Mouse (Mus musculus) embryo, embryonic 10 days (tissue): Measurements from ENCODE around the gene Ndufs7.
A peak's percentile ranks its signal among the peaks of the same experiment; 100 is the strongest.
"Not testable (repeated sequence)": the region's sequence is repeated elsewhere in the genome, so short reads cannot be mapped to it uniquely, and the experiment has no call there.

Experiments
- DNase-seq: peaks from one replicate; pipeline ENCODE4 v3.0.0-alpha.2; 2015; ENCODE audit warnings: low spot score

Ndufs7 gene

DNA sequence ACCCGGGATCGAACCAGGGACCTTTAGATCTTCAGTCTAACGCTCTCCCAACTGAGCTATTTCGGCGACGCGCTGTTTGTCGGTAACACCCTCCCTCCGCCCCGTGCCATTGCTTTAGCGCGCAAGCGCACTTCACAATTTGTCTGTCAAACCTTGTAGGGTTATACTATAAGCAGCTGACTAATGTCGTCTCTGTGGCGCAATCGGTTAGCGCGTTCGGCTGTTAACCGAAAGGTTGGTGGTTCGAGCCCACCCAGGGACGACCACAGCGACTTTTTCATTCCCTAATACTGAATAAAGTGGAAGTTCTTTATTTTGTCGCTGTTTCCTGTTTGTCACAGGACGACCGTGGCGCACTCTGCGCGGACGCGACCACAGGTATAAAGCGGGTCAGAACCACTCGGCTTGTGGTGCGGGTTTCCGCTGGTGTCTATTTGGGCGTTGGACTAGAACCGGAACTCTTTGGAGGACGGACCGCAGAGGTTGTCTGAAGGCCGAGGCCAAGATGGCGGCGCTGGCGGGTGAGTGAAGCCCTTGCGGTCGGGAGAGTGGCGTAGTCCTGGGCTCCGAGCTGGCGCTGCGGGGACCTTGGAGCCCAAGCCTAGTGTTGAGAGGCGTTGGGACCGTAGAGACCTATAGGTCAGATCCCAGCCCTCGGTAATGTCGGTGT lies at the start of gene Ndufs7:
Ndufs7 (plus strand) TSS at position 151 of the 670 bp plus-strand sequence.
- DNase-seq: peak; percentile 93

DNA sequence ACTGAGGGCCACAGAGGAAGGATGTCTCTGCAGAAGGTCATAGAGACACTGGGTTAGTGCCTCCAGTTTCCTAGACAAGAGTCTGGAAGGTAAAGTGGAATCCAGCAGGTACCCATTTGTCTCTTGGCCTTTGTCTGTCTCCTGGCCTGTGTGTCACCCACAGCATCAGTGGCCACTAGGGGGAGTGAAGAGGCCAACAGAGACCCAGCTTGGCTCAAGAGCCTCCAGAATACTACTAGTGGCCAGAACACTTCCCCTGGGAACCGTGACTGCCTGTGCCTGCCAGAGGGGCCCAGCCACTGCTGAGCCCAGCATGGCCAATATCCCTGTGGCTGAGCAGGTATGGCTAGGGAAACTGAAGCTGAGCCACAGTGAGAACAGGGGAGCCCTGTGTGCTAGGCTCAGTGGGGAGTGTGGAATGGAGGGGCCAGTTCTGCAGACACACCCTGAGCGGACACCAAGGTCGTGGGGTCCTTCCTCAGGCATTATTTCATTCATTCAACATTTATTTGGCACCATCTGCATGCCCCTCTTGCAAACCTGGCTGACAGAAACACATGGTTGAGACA lies 49.4 kb upstream of the Ndufs7 start:
- DNase-seq: peak; percentile 93

DNA sequence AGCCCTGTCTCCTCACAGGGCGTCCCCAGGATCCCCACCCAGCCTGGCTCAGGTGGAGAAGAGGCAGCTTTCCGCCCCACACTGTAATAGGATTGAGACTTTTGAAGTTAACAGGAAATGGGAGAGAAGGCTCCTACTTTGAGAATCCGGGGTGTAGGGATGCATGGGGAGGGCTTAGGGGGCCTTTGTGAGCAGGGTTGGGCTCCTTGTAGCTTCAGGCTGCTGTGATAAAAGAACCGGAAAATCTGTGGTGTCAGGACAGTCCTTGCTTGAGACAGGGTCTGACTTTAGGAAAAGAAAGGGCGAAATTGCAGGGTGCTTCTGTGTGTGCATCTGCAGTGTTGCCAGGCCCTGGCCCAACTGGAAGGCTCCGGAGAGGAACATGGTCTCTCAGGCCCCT lies 48.4 kb upstream of the Ndufs7 start:
- no peak for DNase-seq

DNA sequence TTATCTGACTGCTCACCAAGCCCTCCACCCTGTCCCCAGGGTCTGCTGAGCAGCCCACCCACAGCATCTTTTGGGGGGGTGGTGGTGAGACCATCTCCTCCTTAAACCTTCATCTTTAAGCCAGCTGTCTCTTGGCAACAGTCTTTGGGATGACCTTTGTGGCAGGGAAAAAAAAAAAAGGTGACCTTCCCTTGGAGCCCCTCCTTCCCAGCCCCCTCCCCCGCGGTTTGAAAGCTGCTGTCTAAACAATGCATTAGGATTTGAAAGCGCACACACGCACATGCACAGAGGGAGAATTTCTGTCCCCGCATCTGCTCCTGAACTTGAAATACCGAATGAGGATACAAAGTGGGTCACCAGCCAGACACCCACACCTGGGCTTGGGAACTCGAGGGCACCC lies 44.9 kb upstream of the Ndufs7 start:
- no peak for DNase-seq

DNA sequence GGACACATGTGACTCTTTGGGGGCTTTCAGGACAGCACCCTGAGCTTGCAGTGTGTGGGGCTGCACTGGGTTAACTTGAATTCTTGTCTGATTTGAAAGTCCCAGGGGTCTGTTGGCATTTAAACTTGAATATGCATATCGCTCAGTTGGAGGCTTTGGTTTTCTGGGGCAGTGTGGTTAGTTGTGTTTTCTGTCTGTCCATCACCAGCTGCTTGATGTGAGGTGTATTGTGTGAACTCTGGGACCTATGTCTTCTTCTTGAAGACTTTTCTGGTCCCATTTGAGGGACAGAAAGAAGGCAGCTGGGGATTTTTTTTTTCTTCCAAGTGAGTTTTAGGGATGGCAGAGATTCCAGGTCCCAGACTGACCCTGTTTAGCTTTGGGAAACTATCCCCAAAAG lies 41.7 kb upstream of the Ndufs7 start:
- DNase-seq: no peak

DNA sequence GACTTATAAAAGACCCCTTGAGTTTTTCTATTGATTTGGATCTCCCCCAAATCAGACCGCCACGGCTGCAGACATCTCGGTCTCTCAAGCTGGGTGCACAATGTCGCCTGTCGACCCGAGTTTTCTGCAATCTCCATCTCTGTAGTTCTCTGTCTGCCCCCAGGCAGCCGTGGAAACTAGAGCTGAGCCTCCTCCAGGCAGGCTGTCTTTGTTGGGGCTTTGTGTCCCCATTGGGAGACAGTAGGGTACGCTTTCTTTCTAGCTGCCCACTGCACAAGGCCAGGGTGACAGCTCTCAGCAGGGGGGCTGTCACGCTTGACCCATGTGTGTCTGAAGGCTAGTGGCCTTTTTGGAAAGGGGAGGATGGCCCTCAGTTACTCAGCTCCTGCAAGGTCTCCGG lies 41.2 kb upstream of the Ndufs7 start:
- no peak for DNase-seq

DNA sequence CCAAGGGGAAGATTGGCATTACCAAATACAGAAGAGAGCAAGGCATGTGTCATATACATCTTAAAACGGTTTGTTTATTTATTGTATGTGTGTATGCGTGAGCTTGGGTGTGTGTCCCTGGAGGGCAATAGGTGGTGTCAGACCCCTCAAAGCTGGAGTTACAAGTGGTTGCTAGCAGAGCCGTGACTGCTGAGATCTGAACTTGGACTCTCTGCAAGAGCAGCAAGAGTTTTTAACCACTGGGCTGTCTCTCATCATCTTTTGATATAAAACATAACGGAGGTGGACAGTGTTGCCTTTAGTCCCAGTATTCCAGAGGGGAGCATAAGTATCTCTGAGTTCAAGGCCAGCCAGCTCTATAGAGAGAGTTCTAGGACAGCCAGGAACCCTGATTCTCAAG lies 40.7 kb upstream of the Ndufs7 start:
- no peak for DNase-seq

DNA sequence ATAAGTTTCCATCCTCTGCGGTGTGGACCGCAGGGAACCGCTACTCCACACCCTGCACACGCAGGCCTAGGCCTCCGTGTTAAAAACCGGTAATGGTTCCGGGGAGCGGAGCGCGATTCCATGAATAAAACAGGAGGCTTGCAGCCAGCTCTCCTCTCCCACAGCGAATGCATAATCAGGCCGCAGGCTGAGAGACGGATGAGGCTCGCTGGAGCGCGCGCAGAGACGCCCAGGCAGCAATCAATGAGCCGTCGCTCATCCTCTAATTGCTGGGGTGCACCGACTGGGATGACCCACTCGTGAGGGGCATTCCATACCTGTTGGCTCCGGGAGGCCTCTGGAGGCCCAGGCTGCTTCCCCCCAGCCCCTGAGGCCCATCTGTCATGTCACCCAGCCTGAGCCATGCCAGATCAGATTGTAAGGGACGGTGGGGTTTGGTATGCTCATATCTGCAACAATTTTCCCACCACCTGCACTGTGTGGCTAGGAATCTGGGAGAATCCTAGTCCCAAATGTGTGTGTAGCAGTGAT lies 40.0 kb upstream of the Ndufs7 start:
- DNase-seq: peak; percentile 59

DNA sequence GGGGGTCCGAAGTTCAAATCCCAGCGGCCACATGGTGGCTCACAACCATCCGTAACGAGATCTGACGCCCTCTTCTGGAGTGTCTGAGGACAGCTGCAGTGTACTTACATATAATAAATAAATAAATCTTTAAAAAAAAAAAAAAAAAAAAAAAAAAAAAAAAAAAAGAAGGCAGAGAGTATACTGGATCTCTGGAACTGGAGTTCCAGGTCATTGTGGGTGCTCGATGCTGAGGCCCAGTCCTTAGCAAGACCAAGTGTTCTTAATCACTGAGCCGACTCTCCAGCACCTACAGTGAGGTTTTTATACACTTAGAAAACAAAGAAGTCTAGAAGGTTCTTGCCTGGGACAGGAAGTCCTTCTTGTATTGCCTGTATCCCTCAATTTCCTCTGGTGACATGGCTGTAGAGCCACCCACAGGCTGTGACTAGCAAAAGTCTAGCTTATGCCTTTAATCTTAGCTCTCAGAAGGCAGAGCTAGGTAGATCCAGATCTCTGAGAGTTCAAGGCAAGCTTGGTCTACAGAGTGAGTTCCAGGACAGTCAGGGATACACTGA lies 37.3 kb upstream of the Ndufs7 start:
- DNase-seq: not testable (repeated sequence)

DNA sequence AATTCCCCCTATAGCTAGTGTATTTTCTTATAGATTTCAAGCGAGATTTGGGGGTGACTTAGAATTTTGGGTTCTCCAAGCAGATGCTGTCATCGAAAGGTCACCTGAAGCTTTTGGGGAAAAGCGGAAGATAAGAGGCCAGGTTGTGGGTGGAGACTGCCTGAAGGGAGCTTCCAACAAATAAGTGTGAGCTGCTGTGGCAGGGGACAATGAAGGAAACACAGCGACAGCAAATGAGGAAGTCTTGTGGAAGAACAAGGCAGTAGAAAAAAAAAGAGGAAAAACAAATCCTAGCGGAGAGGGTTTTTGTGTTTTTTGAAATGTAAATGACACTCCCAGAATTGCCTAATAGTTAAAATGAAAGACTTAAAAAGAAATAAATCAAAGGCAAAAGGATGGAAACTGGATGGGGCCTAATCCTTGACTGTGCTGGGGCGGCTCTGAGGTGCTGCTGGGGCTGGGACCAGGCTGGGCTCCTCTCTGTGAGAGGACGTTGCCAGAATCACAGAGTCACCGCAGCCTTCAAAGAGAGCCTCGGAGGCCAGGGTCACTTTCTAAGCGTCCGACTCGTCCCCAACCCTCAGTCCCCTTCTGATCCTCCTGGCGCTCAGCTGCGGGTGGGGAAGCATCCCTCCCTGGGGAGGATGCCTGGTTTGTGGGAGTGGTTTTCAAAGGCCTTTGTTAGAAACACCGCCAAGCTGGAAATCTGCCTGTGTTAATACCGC lies 33.7 kb upstream of the Ndufs7 start:
- DNase-seq: no peak

DNA sequence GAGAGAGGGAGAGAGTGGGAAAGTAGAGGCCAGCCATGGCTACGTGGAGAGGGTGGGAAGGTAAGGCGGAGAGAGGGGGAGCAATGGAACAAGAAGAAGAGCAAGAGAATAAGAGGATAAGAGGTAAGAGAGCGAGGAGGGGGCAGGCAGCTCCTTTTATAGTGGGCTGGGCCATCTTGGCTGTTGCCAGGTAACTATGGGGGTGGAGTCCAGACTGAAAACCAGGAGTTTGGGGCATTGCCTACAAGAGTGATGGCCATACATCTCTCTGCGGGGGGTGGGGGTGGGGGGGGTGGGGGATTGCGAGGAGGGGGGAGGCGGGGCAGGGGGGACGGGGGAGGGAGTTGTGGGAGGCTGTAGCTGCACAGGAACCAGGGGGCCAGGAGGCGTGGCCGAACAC lies 28.2 kb upstream of the Ndufs7 start:
- no peak for DNase-seq

DNA sequence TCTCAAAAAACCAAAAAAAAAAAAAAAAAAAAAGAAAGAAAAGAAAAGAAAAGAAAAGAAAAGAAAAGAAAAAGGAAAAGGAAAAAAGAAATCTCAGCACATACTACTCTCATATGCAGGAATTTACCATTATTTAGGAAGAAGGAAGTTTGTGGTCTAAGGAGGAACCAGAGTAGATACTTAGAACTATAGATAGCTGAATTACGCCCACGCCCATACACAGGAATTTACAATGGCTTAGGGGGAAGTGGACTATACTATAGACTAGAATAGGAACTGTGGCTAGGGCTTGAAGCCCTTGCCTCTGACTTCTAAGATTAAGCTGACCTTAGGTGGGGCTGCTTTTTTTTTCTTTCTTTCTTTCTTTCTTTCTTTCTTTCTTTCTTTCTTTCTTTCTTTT lies 25.8 kb upstream of the Ndufs7 start:
- not testable (repeated sequence) for DNase-seq

DNA sequence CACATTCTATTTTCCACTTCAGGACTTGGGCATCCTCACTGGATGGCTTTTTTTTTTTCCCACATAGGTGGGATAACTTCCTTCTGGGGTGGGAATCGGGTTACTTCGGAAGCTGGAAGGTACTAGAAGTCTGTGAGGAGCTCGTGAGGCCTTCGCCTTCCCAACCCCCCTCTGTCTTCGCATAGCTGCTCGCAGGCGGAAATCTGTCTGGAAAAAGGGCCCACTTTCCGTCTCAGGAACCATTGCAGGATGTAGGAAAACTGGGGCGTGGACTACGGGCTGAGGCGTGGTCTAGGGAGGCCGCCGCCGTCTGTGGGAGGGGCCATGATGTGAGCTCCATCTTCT lies 22.9 kb upstream of the Ndufs7 start:
- no peak for DNase-seq

DNA sequence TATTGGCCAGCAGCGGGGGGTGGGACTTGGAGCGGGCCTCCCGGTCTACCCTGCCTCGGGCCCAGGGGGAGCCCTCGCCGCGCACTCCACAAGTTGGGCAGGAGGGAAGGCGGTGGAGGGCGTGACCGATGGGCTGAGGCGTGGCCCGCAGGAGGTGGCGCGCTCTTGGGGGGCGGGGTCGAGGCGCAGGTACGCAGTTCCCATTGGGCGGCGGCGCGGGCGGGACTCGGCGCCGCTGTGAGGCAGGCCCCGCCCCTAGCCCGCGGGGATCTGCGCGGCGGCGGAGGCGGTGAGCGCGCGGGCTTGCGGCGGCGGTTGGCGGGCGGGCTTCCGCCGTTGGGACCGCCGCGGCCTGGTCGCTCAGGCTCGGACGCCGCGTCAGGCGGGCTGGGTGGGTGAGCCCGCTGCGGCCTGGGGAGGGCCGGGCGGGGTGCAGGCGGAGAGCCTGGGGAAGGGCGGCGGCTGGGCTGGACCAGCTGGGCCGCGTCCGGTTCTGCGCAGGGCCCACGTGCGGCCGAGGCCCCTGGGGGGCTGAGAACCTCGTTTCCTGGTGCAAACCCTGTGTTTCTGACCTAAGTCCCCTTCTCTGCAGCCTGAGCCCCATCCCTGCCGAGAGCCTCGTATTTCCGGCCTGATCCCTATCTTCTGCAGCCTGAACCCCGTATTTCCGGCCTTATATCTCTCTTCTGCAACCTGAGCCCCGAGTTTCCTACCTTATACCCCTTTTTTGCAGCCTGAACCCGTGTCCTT lies 22.3 kb upstream of the Ndufs7 start, which contains the start of gene Mum1:
Mum1 (plus strand) TSS at position 19 of the 750 bp plus-strand sequence.
- DNase-seq: peak; percentile 99

DNA sequence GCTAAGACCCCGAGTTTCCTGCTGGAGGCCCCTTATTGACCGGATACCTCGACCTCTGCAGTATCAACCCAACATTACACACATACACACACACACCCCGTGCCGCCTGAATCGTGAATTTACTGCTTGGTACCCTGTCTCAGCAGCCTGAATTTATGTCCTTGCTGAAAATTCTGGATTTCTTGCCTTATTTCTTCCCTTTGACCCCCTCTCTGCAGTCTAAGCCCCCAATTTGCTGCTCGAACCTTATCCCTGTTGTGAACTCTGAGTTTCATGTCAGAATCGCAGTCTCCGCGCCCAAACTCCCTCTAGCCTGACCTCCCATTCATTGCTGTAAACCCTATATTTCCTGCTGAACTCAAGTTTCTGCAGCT lies 21.8 kb upstream of the Ndufs7 start:
- no peak for DNase-seq

DNA sequence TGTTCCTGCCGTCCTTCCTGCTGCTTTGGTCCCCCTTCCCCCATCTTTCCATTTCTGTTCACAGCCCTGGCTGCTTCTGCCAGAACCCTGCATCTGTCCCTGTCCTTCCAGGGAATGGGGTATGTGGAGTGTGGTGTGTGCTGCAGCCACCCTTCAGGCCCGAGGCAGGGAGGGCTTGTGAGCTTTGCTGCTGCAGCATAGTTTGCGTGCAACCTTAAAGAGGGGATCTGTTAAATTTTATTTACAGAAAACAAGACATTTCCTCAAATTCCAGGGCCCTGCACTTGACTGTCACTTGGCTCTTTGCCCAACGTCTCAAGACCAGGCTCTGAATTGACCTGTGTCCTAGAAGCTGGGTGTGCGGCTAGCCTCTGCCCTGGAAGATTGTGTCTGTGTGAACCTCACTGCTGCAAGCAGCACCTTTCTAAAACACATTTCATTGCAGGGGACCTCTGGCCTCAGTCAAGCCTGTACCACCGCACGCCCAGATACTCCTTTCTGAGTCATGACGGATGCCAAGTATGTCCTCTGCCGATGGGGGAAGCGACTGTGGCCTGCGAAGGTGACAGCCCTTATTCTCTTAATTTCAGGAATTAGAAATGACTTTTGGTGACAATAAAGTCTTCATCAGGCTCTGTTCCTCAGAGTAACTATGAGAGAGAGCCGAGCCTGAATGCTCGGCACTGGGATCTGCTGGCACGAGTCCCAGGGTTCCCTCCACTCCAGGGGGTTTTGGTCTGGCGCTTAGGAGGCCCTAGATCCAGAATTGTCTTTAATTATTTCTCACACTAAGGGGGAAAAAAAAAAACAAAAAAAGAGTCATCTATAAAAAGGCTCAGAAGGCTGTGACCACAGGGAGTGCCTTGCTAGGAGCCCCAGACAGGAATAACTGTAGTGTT lies 20.8 kb upstream of the Ndufs7 start:
- no peak for DNase-seq

DNA sequence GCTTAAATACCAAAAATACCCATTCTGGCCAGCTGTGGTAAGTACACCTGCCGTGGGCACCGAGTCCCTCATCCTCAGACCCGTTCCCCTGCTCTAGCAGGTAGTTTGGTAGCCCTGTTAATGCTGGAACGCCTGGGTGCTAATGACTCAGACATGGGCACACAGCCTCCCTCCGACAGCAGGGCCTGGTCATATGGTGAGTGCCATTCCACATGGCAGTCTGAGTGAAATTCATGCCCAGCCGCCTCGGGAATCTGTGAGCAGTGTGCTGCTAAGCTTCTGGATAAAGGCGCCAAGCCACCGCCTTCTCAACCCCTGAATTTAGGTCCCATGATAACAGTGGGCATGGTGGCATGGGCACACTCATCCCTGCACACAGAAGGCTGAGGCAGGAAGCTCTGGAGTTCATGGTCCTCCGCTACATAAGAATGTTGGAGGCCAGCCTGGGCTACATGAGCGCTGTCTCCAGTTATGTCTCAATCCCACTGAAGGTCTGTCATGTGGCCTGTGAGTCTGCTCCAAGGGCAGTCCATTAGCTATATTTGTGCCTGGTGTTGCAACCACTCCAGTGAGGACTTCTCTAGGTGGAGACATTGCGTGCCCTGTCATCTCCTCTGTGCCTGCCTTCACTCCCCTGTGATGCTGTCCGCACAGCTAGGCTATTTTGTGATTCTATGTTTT lies 12.6 kb upstream of the Ndufs7 start:
- DNase-seq: no peak

DNA sequence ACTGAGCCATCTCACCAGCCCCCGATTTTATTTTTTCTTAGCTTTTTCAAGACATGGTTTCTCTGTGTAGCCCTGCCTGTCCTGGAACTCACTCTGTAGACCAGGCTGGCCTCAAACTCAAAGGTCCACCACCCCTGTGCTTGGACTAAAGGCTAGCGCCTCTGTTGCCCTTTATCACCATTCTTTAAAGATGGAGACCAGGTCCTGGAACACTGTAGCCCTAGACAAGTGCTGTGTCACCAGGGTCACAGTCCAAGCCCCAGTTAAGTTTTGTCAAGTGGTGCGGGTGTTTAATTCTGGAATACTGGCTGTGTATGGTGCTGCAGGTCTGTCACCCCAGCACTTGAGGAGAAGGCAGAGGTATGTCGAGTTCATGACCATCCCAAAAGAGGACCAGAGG lies 11.9 kb upstream of the Ndufs7 start:
- no peak for DNase-seq

DNA sequence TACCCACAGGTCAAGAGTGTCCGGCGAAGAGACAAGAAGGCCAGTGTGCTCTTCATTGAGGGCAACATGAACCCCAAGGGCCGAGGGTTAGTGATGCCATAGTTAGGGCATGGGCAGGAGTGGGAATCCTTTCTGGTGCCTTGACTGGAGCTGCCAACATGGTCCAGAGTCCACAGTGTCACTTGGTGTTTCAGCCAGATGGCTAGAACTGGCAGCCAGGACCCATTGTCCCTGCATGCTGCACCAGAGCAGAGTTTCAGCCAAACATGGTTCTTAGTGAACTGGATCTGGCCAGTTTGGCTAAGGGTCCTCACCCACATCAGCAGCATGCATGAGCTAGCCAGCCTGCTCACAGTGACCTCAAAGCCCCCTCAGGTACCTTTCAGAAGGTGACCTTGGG lies 10.6 kb upstream of the Ndufs7 start:
- no peak for DNase-seq

DNA sequence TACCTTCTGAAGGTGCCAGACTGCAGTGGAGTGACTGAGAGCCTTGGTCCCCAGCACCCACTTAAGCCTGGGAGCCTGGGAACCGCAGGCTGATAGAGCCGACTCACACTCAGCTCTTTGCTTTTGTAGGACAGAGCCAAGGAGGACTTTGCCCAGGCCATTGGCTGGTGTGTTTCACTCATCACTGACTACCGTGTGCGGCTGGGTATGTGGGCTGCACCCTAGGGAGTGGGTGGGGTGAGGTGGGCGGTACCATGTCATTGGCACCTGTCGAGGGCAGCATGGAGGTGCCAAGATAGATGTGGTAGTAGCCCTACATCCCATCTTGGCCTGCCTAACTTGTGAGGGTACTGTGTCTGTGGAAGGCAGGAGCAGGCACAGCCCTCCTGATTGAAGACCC lies 9.1 kb upstream of the Ndufs7 start:
- no peak for DNase-seq

DNA sequence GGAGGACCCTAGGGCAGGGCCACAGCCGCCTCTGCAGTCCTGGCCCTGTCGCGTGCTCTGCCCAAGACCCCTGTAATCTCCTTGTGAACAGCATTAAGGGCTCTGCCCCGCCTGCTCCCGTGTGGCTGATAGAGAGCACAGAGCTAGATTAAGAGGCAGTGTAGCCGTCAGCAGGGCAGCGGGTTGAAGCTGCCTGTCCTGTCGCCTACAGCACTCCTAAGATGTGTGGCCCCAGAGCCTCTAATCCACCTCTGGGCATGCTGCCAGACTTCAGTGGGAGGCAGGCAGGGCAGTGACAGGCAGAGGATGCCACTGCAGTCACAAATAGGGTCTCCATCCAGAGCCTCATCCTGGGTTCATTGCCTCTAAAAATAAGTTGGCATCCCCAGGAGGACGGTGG lies 6.8 kb upstream of the Ndufs7 start:
- DNase-seq: no peak
